Mouse (Mus musculus): Measurements from ENCODE around the gene Rad23b. TPM values are rescaled to one million over a fixed set of nuclear protein-coding genes. Genes with fewer than 3 reads are reported as not detected.

The Rad23b gene
- polyA plus RNA-seq, 1 experiment from 2014 or later, result 83.4 TPM

- peak overlapping the region; percentile 96 for H3K4me3 ChIP-seq (ENCODE audit: low read depth, low read length)
- no peaks in the 10 kb centered on the region for H3K36me3 ChIP-seq (ENCODE audit: control insufficient read depth, insufficient read depth, low read length)
- no peaks in the 10 kb centered on the region for H3K27me3 ChIP-seq (ENCODE audit: control insufficient read depth, insufficient read depth, low read length)
- no peaks in the 10 kb centered on the region for H3K9me3 ChIP-seq (ENCODE audit: control insufficient read depth, low read length)
- 0 out of 2 replicates have a peak, but pooled peaks cover 5% of the 10 kb centered on the region for H3K4me1 ChIP-seq (replicated peaks; ENCODE audit: control insufficient read depth, insufficient read depth, low read length)
- peak overlapping the region; percentile 65 for H3K4me2 ChIP-seq (ENCODE audit: low read depth, low read length, severe bottlenecking)
- H3K27ac ChIP-seq (ENCODE audit: low read depth, low read length), result peak overlapping the region; percentile 66
- ATAC-seq (replicated peaks; ENCODE audit: low FRiP score) (no peak), DNase-seq (ENCODE audit: low spot score) (no peak)
- 10% methylated on average over 12 of the region's 12 CpGs for WGBS
- peak overlapping the region; percentile 31; the same call in 1 of the 2 replicates for H3K9ac ChIP-seq (ENCODE audit: low read length)
These were observed 938 bp upstream of the Rad23b start for GRCm38 (mm10) chr4:55348759-55349451.

- peak overlapping the region; percentile 90 for H3K27ac ChIP-seq (ENCODE audit: low read depth, low read length)
- DNase-seq (ENCODE audit: low spot score), result peak; percentile 84
These were observed 532 bp downstream of the Rad23b start for GRCm38 (mm10) chr4:55350219-55350931.

GRCm38 (mm10) chr4:55351037-55351436 is 1.2 kb downstream of the Rad23b start:
- Histone ChIP-seq H3K4me3 (ENCODE audit: low read depth, low read length) (peak overlapping the region; percentile 96), H3K9ac (ENCODE audit: low read length) (peak overlapping the region; percentile 96), H3K9me3 (ENCODE audit: control insufficient read depth, low read length) (no peaks in the 10 kb centered on the region), H3K27me3 (ENCODE audit: control insufficient read depth, insufficient read depth, low read length) (no peaks in the 10 kb centered on the region), H3K36me3 (ENCODE audit: control insufficient read depth, insufficient read depth, low read length) (peaks cover 2% of the 10 kb centered on the region; the same call in 1 of the 2 replicates), H3K4me2 (ENCODE audit: low read depth, low read length, severe bottlenecking) (peak overlapping the region; percentile 80), H3K27ac (ENCODE audit: low read depth, low read length) (no peak overlapping the region), H3K4me1 (replicated peaks; ENCODE audit: control insufficient read depth, insufficient read depth, low read length) (0 out of 2 replicates have a peak, but pooled peaks cover 5% of the 10 kb centered on the region)
- ATAC-seq (replicated peaks; ENCODE audit: low FRiP score) (no peak), DNase-seq (ENCODE audit: low spot score) (no peak)
- 18% methylated on average over 12 of the region's 12 CpGs for WGBS

More at GRCm38 (mm10) chr4:55350219-55350931, 532 bp downstream of the Rad23b start:
- under 1% methylated on average over 63 of the region's 66 CpGs for WGBS
- Histone ChIP-seq H3K4me3 (ENCODE audit: low read depth, low read length) (peak overlapping the region; percentile 96), H3K9ac (ENCODE audit: low read length) (peak overlapping the region; percentile 96), H3K36me3 (ENCODE audit: control insufficient read depth, insufficient read depth, low read length) (no peaks in the 10 kb centered on the region), H3K4me2 (ENCODE audit: low read depth, low read length, severe bottlenecking) (peak overlapping the region; percentile 80), H3K9me3 (ENCODE audit: control insufficient read depth, low read length) (no peaks in the 10 kb centered on the region), H3K27me3 (ENCODE audit: control insufficient read depth, insufficient read depth, low read length) (no peaks in the 10 kb centered on the region), H3K4me1 (replicated peaks; ENCODE audit: control insufficient read depth, insufficient read depth, low read length) (0 out of 2 replicates have a peak, but pooled peaks cover 5% of the 10 kb centered on the region)
- ATAC-seq (replicated peaks; ENCODE audit: low FRiP score), result peak; percentile 67

GRCm38 (mm10) chr4:55351860-55352259 is 2.0 kb downstream of the Rad23b start:
- Histone ChIP-seq H3K9ac (ENCODE audit: low read length) (no peak overlapping the region), H3K4me3 (ENCODE audit: low read depth, low read length) (no peak overlapping the region), H3K27ac (ENCODE audit: low read depth, low read length) (no peak overlapping the region), H3K4me2 (ENCODE audit: low read depth, low read length, severe bottlenecking) (no peak overlapping the region), H3K36me3 (ENCODE audit: control insufficient read depth, insufficient read depth, low read length) (peaks cover 2% of the 10 kb centered on the region; the same call in 1 of the 2 replicates), H3K27me3 (ENCODE audit: control insufficient read depth, insufficient read depth, low read length) (no peaks in the 10 kb centered on the region), H3K9me3 (ENCODE audit: control insufficient read depth, low read length) (no peaks in the 10 kb centered on the region), H3K4me1 (replicated peaks; ENCODE audit: control insufficient read depth, insufficient read depth, low read length) (0 out of 2 replicates have a peak, but pooled peaks cover 5% of the 10 kb centered on the region)
- DNase-seq (ENCODE audit: low spot score) (no peak), ATAC-seq (replicated peaks; ENCODE audit: low FRiP score) (no peak)

- H3K36me3 ChIP-seq (ENCODE audit: control insufficient read depth, insufficient read depth, low read length), result peaks cover 2% of the 10 kb centered on the region; the same call in 1 of the 2 replicates
- no peaks in the 10 kb centered on the region for H3K27me3 ChIP-seq (ENCODE audit: control insufficient read depth, insufficient read depth, low read length)
- ATAC-seq (replicated peaks; ENCODE audit: low FRiP score) (no peak), DNase-seq (ENCODE audit: low spot score) (no peak)
- H3K4me1 ChIP-seq (replicated peaks; ENCODE audit: control insufficient read depth, insufficient read depth, low read length), result 0 out of 2 replicates have a peak, but pooled peaks cover 5% of the 10 kb centered on the region
- no peak overlapping the region for H3K4me3 ChIP-seq (ENCODE audit: low read depth, low read length)
- no peaks in the 10 kb centered on the region for H3K9me3 ChIP-seq (ENCODE audit: control insufficient read depth, low read length)
- H3K4me2 ChIP-seq (ENCODE audit: low read depth, low read length, severe bottlenecking), result no peak overlapping the region
- H3K9ac ChIP-seq (ENCODE audit: low read length), result no peak overlapping the region
- 100% methylated on average over 1 of the region's 1 CpGs for WGBS
- no peak overlapping the region for H3K27ac ChIP-seq (ENCODE audit: low read depth, low read length)
These were observed 4.2 kb downstream of the Rad23b start for GRCm38 (mm10) chr4:55354038-55354437.

GRCm38 (mm10) chr4:55355845-55356244 is 6.0 kb downstream of the Rad23b start:
- Histone ChIP-seq H3K36me3 (ENCODE audit: control insufficient read depth, insufficient read depth, low read length) (peaks cover 2% of the 10 kb centered on the region; the same call in 1 of the 2 replicates), H3K4me1 (replicated peaks; ENCODE audit: control insufficient read depth, insufficient read depth, low read length) (0 out of 2 replicates have a peak, but pooled peaks cover 5% of the 10 kb centered on the region), H3K9me3 (ENCODE audit: control insufficient read depth, low read length) (no peaks in the 10 kb centered on the region), H3K4me2 (ENCODE audit: low read depth, low read length, severe bottlenecking) (no peak overlapping the region), H3K27ac (ENCODE audit: low read depth, low read length) (no peak overlapping the region), H3K27me3 (ENCODE audit: control insufficient read depth, insufficient read depth, low read length) (no peaks in the 10 kb centered on the region), H3K4me3 (ENCODE audit: low read depth, low read length) (no peak overlapping the region), H3K9ac (ENCODE audit: low read length) (no peak overlapping the region)
- DNase-seq (ENCODE audit: low spot score), result no peak
- WGBS, result 95% methylated on average over 1 of the region's 1 CpGs
- no peak for ATAC-seq (replicated peaks; ENCODE audit: low FRiP score)

GRCm38 (mm10) chr4:55356726-55357125 is 6.9 kb downstream of the Rad23b start:
- H3K9ac ChIP-seq (ENCODE audit: low read length), result no peak overlapping the region
- 93% methylated on average over 3 of the region's 3 CpGs for whole genome bisulfite sequencing
- H3K36me3 ChIP-seq (ENCODE audit: control insufficient read depth, insufficient read depth, low read length), result peaks cover 2% of the 10 kb centered on the region; the same call in 1 of the 2 replicates
- H3K9me3 ChIP-seq (ENCODE audit: control insufficient read depth, low read length), result no peaks in the 10 kb centered on the region
- ATAC-seq (replicated peaks; ENCODE audit: low FRiP score) (no peak), DNase-seq (ENCODE audit: low spot score) (no peak)
- H3K4me3 ChIP-seq (ENCODE audit: low read depth, low read length), result no peak overlapping the region
- 0 out of 2 replicates have a peak, but pooled peaks cover 5% of the 10 kb centered on the region for H3K4me1 ChIP-seq (replicated peaks; ENCODE audit: control insufficient read depth, insufficient read depth, low read length)
- H3K27me3 ChIP-seq (ENCODE audit: control insufficient read depth, insufficient read depth, low read length), result no peaks in the 10 kb centered on the region
- no peak overlapping the region for H3K4me2 ChIP-seq (ENCODE audit: low read depth, low read length, severe bottlenecking)
- no peak overlapping the region for H3K27ac ChIP-seq (ENCODE audit: low read depth, low read length)

- no peaks in the 10 kb centered on the region; the same call in 1 of the 2 replicates for H3K36me3 ChIP-seq (ENCODE audit: control insufficient read depth, insufficient read depth, low read length)
- no peaks in the 10 kb centered on the region; the same call in 1 of the 2 replicates for H3K9me3 ChIP-seq (ENCODE audit: control insufficient read depth, low read length)
- no peak overlapping the region for H3K4me2 ChIP-seq (ENCODE audit: low read depth, low read length, severe bottlenecking)
- ATAC-seq (replicated peaks; ENCODE audit: low FRiP score) (no peak), DNase-seq (ENCODE audit: low spot score) (no peak)
- no peaks in the 10 kb centered on the region for H3K4me1 ChIP-seq (replicated peaks; ENCODE audit: control insufficient read depth, insufficient read depth, low read length)
- H3K4me3 ChIP-seq (ENCODE audit: low read depth, low read length), result no peak overlapping the region
- no peak overlapping the region for H3K9ac ChIP-seq (ENCODE audit: low read length)
- 93% methylated on average over 4 of the region's 4 CpGs for WGBS
- H3K27ac ChIP-seq (ENCODE audit: low read depth, low read length), result no peak overlapping the region
- no peaks in the 10 kb centered on the region for H3K27me3 ChIP-seq (ENCODE audit: control insufficient read depth, insufficient read depth, low read length)
These were observed 14.0 kb downstream of the Rad23b start for GRCm38 (mm10) chr4:55363866-55364265.
